Mouse (Mus musculus) neural tube, embryonic 12.5 days (tissue): ENCODE data around the gene Kctd14. TPM values are rescaled to one million over a fixed set of nuclear protein-coding genes. Genes with fewer than 3 reads are reported as not detected.

Source experiments
- ATAC-seq: fragments of 200-750 bp; cut with Nextera tagmentation; 2 replicates; pipeline ENCODE4 v1.8.0; 2017; ENCODE audit warnings: low read depth, mild to moderate bottlenecking, moderate TSS enrichment, moderate library complexity; ENCODE audit not compliant: low FRiP score
- H3K27ac ChIP-seq: fragments of 300-500 bp; sonication (generic); 2 replicates; pipeline ENCODE4 v1.5.1; 2016
- H3K27me3 ChIP-seq: fragments of 300-500 bp; sonication (generic); replicated peaks from 2 replicates; pipeline ENCODE4 v1.6.1; 2016; ENCODE audit warnings: mild to moderate bottlenecking
- H3K36me3 ChIP-seq: fragments of 300-500 bp; sonication (generic); 2 replicates; pipeline ENCODE4 v1.6.1; 2016; ENCODE audit warnings: mild to moderate bottlenecking
- H3K4me1 ChIP-seq: fragments of 300-500 bp; sonication (generic); 2 replicates; pipeline ENCODE4 v1.6.1; 2016
- H3K4me2 ChIP-seq: fragments of 300-500 bp; sonication (generic); replicated peaks from 2 replicates; pipeline ENCODE4 v1.6.1; 2016; ENCODE audit warnings: mild to moderate bottlenecking
- H3K4me3 ChIP-seq: fragments of 300-500 bp; sonication (generic); 2 replicates; pipeline ENCODE4 v1.5.1; 2016
- H3K9ac ChIP-seq: fragments of 300-500 bp; sonication (generic); 2 replicates; pipeline ENCODE4 v1.6.1; 2016; ENCODE audit warnings: mild to moderate bottlenecking
- H3K9me3 ChIP-seq: fragments of 300-500 bp; sonication (generic); 2 replicates; pipeline ENCODE4 v1.6.1; 2016; ENCODE audit warnings: mild to moderate bottlenecking
- WGBS: fragments of 180-500 bp; shearing (Covaris S2); methylation state at CpG from one replicate; pipeline ENCODE4 v1.1.7; 2016; 5-methylcytosine and 5-hydroxymethylcytosine counted together
- polyA plus RNA-seq: library from polyadenylated mRNA; unstranded; fragments of >200 nt; fragmentation: Nextera tagmentation; extraction: Ambion mirVana; gene quantifications from 2 replicates; pipeline ENCODE4 v1.2.1, GENCODE M21; 2016

The Kctd14 gene
- polyA plus RNA-seq, 1 experiment from 2014 or later = 2.0 TPM

DNA sequence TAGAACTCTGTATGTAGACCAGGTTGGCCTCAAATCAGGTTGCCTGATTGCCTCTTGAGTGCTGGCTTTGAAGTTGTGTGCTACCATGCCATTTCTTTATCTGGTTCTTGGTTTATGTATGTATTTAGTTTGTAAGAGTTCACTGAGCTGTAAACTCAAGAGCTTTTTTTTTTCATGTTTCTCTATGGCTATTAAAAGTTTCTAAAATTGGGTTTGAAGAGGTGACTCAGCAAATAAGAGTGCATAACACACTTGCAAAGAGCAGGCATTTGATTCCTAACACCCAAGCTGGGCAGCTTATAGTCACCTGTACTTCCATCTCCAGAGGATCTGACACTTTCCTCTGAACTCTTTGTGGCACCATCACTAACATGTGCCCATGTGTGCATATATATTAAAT lies 43.9 kb downstream of the Kctd14 start:
- ATAC-seq = no peak
- Histone ChIP-seq H3K27me3 (no peaks in the 10 kb centered on the region), H3K27ac (no peak overlapping the region), H3K4me2 (no peak overlapping the region), H3K36me3 (peaks cover 52% of the 10 kb centered on the region), H3K4me3 (no peak overlapping the region), H3K4me1 (no peaks in the 10 kb centered on the region), H3K9ac (no peak overlapping the region), H3K9me3 (no peaks in the 10 kb centered on the region)

DNA sequence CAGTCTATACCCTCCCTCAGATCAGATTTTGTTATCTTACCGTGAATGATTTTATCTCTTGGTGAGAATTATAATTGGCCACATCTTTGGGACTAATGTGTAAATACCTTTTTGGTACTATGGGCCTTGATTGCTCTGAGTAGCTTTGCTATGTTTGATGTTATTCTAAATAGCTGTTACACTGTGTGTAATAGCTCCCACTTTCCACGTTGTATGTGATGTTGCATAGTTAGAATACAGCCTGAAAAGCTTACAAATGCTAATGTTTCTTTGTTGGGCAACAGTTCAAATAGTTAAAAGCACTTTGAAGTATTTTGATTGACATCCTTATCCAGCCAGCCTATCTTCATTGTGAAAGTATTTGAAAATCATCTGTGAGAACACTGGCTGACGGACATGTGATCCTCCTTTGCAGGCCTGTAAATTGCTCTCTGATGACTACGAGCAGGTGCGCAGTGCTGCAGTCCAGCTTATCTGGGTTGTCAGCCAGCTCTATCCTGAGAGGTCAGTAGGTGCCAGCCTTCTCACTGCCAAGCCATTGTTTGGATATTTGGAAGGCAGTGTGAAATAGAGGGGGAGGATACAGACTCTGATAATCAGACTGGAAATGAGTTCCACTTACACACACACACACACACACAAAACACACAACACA lies 49.6 kb downstream of the Kctd14 start:
- Histone ChIP-seq H3K9me3 (no peaks in the 10 kb centered on the region), H3K27ac (no peak overlapping the region), H3K4me2 (no peak overlapping the region), H3K4me1 (no peaks in the 10 kb centered on the region), H3K4me3 (no peak overlapping the region), H3K27me3 (no peaks in the 10 kb centered on the region), H3K36me3 (peaks cover 56% of the 10 kb centered on the region), H3K9ac (no peak overlapping the region)
- no peak for ATAC-seq
- WGBS = 91% methylated on average over 5 of the region's 5 CpGs

Other genes starting within 250 kb of the Kctd14 start
- gene Usp35, start 119.3 kb upstream of the Kctd14 start, polyA plus RNA-seq = 4.4 and 4.9 TPM in 2 replicates
- 6.8 and 7.0 TPM in 2 replicates for gene Kctd21, start 119.0 kb upstream of the Kctd14 start, polyA plus RNA-seq
- gene Alg8, start 79.7 kb upstream of the Kctd14 start, polyA plus RNA-seq = 25.1 and 27.1 TPM in 2 replicates
- 399 and 400 TPM in 2 replicates for gene Ndufc2, start 51.3 kb upstream of the Kctd14 start, polyA plus RNA-seq
- gene Thrsp, start 33.6 kb upstream of the Kctd14 start, polyA plus RNA-seq = 0.48 and 0.68 TPM in 2 replicates
- gene Ints4, start 29.6 kb downstream of the Kctd14 start, polyA plus RNA-seq = 56.9 and 57.6 TPM in 2 replicates
- gene Aamdc, start 128.2 kb downstream of the Kctd14 start, polyA plus RNA-seq = 36.5 and 39.8 TPM in 2 replicates
- 27.9 and 29.2 TPM in 2 replicates for gene Rsf1, start 128.6 kb downstream of the Kctd14 start, polyA plus RNA-seq
- 215 and 225 TPM in 2 replicates for gene Clns1a, start 245.3 kb downstream of the Kctd14 start, polyA plus RNA-seq